Mouse (Mus musculus) heart, adult 10 weeks (tissue): Measurements from ENCODE around the gene Kmt5c. TPM values are rescaled to one million over a fixed set of nuclear protein-coding genes. Genes with fewer than 3 reads are reported as not detected.

Source experiments
- polyA plus RNA-seq: library from polyadenylated mRNA; stranded (reverse); fragments of 350-450 nt; fragmentation: Illumina TruSeq; extraction: RNeasy Lipid Tissue Mini Kit (QIAGEN cat#74804); gene quantifications from one replicate; pipeline ENCODE4 v1.2.3, GENCODE M21; 2014; ENCODE audit warnings: low read depth, low replicate concordance

Gene Kmt5c
- 22.8 TPM for polyA plus RNA-seq

DNA sequence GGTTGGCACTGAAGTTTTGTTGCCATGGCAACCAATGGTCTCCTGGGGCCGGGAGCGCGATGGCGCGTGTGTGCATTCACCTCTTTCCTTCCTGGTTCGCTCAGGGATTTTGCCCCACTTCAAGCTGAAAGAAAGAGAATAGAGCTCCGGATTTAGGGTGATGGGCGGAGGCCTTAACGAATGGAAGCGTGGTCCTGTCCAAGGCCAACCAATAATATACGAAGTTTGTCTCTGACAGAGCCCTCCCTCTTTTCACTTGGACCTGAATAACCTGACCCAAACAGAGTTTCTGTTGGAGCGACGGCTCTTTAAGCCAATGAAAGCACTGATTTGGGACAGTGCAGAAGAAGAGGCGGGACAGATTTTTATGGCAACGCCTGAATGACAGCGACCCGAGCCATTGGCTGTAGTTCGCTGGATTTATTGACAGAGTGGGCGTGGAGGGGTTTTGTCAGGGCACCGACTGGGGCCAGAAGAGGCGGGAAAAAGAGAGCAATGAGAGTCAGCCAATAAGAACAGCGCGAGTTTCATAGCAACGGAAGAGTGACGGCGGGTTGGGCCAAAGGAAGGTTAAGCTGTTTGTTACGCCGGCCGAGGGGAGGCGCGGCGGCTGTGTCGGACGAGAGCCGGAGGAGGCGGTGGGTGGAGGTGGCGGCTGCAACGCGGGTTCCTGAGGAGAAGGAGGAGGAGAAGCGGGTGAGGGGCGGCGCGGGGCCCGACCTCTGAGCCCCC, at the start of gene Kmt5c:
Kmt5c (plus strand) TSS at position 572 of the 732 bp plus-strand sequence.

DNA sequence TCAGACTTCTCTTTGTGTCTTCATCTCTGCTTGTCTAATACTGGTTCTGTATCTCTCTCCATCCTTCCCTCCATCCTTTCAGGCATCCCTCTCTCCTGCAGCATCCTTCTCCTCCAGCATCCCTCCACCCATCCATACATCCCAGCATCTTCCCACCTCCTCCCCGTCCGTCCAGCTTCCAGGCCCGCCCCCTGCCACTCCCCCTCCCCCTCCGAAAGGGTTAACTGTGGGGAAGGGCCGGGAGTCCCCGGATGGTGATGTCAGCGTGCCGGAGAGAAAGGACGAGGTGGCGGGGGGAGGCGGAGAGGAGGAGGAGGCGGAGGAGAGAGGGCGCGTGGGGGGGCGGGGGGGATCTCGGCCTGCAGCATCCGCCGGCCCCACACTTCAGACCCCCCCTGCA, 49.5 kb upstream of the Kmt5c start, which contains the start of gene Brsk1:
Brsk1 (plus strand) TSS at position 218 of the 400 bp plus-strand sequence.

DNA sequence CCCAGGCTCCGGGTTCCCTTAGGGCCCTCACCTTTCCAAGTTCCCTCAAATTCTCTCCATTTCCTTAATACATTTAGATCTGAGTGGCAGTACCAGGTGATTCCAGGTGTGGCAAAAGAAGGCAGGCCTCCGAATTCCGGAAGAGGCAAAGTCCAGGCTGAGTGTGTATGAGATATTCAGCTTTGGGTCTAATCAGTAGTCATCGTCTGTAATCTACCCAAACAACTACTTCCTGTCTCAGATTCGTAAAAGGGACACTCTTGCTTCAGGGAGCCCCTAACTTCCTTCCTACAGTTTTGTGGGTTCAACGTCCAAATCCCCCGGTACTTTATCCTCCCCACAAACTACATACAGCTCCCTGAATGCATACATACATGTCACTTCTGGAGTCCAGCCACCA, 14.7 kb upstream of the Kmt5c start, which contains the start of gene Tmem150b:
Tmem150b (minus strand) TSS at position 81 of the 400 bp plus-strand sequence.

DNA sequence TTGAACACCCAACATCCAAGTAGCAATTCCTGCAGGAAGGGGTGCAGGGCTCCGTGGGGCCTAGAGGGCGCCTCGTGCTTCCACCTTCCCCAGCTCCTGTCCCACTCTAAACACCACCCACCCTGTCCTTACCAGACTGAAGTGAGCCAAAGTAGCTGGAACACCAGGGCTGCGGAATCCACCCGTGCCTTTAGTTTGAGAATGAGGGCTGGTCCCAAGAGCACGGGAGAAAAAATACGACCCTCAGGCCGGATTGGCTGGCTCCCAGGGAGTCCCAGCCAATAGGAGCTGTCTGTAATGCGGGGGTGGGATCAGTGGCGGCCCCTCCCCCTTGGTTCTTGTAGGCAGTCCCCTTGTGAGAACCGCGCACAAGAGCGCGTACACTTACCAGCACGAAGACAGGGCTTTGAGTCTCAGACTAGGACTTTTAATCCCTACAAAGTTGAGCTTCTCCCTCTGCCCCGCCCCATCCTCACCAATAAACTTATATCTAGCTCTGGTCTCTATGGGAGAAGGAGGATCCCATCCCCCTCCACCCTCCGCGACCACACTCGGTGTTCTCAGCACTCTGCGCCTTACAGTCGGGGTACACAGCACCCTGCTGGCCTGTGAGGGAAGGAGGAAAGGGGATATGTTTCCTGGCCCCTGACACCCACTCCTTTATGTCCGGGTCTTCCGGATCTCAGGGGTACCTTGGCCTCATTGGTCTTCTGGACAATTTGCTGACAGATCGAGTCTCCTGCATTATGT, 13.1 kb downstream of the Kmt5c start, which contains the start of gene Cox6b2:
Cox6b2 (minus strand) TSS at position 274 of the 750 bp plus-strand sequence.

DNA sequence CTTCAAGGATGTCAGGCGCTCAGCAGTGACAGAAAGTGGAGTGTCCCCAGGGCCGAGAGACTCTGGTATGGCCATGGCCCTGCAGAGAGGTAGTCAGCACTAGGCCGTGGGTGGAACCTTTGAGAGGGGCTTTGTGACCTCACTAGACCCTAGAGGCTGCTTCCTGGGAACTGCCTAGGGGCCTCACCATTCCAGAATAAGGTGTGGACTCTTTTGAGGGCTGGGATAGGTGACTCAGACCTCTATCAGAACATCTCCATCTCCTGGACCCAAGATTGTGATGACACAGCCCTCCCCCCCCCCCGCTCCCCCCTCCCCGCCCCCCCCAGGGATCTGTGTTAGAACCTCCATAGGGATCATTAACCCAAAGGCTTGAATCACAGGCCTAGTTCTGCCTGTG, 31.3 kb downstream of the Kmt5c start, which contains the start of gene Fam71e2:
Fam71e2 (minus strand) TSS at position 101 of the 400 bp plus-strand sequence.

DNA sequence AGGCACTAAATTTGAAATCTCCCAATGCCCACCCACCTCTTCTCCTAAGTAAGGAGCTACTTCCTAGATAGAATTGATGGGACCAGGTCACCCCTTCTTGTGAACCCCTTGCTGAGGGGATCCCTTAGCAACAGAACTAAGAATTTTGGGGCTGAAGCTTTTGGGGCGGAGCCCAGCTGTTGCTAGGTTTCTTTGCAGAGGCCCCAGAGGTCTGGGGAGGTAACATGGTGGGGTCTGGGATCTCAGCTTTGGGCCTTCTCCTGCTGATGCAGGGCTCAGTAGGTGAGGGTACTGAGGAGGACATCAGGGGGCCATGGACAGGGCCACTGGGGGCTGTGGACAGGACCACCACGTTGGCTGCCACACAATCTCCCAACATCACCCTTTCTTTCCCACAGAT, 42.8 kb downstream of the Kmt5c start, which contains the start of the genes Il11 and Tmem190:
Il11 (minus strand) TSS at position 101 of the 400 bp plus-strand sequence.
Tmem190 (plus strand) TSS at position 179 of the 400 bp plus-strand sequence.

DNA sequence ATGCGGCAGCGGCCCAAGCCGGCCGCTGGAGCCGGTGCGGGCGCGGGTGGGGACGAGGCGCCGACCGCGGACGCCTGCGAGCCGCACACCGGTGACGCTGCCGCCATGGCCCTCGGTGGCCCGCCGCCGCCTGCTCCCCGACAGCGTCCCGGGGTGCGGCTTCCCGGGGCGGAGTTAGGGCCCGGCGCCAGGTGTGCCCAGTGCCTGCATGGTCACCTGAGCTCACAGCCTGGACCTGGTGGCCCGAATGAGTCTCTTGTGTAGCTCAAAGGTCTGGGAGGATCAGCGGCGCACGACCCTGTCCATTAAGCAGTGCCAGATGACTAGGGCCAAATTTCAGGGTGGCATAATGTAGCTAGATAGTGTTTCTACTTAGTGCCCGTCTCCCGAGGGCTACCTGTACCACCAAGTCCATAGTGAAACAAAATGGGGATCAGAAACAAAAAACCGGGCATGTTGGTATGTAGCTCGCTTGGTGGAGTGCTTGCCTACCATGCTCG, 49.6 kb downstream of the Kmt5c start, which contains the start of gene Tmem238:
Tmem238 (minus strand) TSS at position 221 of the 500 bp plus-strand sequence.

DNA sequence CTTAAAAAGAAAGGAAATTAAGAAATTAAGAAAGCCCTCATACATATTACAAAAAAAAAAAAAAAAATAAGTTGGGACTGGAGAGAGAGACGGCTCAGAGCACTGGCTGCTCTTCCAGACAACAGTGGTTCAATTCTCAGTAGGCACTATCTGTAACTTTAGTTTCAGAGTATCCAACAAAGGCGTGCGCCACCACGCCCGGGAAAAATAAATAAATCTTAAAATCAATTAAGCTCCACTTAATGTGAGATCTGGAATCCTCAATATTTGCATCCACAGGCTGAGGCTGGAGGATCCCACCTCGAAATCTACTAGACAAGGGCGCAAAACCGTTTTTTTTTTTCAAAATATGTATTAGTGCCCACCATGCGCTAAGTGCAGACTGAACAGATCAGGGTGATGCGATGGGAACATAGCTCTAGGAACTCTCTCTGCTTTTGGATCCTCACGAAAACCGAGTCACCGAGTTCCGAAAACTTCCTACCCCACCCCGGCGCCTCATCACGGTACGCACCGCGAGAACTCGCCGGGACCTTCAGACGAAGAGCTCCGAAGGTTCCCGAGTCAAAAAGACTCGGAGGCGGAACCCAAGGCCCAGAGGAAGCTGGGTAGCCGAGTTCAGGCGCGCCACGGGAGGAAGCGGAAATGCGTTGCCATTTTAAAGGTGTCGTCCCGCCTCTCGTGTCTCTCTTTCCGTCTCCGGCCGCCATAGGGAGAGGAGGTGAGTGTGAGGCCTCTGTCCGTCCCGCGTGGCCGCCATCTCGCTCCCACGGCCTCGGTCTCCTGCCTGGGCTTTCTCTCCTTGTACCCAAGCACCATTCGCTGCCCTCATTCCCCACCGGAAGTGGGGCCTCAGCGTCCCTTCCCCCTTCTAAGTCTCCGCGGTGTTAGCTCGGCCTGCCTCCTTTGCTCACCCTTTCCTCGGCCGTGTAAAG, 52.6 kb downstream of the Kmt5c start, which contains the start of gene Rpl28:
Rpl28 (plus strand) TSS at position 597 of the 935 bp plus-strand sequence.

Other genes starting within 250 kb of the Kmt5c start
- 103 TPM for gene Ppp1r12c, start 238.4 kb upstream of the Kmt5c start, polyA plus RNA-seq
- gene Tnnt1, start 223.7 kb upstream of the Kmt5c start, polyA plus RNA-seq: 33.8 TPM
- 10,656 TPM for gene Tnni3, start 215.9 kb upstream of the Kmt5c start, polyA plus RNA-seq
- 7.5 TPM for gene Dnaaf3, start 207.7 kb upstream of the Kmt5c start, polyA plus RNA-seq
- gene Syt5, start 192.6 kb upstream of the Kmt5c start, polyA plus RNA-seq: 0.97 TPM
- not detected for gene Ptprh, start 136.1 kb upstream of the Kmt5c start, polyA plus RNA-seq
- gene Tmem86b, start 108.7 kb upstream of the Kmt5c start, polyA plus RNA-seq: 7.5 TPM
- 64.9 TPM for gene Ppp6r1, start 81.1 kb upstream of the Kmt5c start, polyA plus RNA-seq
- 37.1 TPM for gene Hspbp1, start 55.0 kb upstream of the Kmt5c start, polyA plus RNA-seq
- 2.1 TPM for gene Brsk1, start 49.5 kb upstream of the Kmt5c start, polyA plus RNA-seq
- gene Tmem150b, start 14.9 kb upstream of the Kmt5c start, polyA plus RNA-seq: not detected
- gene Cox6b2, start 13.0 kb downstream of the Kmt5c start, polyA plus RNA-seq: 10.7 TPM
- not detected for gene Fam71e2, start 31.2 kb downstream of the Kmt5c start, polyA plus RNA-seq
- not detected for gene Il11, start 42.7 kb downstream of the Kmt5c start, polyA plus RNA-seq
- gene Tmem190, start 42.8 kb downstream of the Kmt5c start, polyA plus RNA-seq: not detected
- 6.3 TPM for gene Tmem238, start 49.5 kb downstream of the Kmt5c start, polyA plus RNA-seq
- gene Rpl28, start 52.8 kb downstream of the Kmt5c start, polyA plus RNA-seq: 392 TPM
- gene Ube2s, start 72.5 kb downstream of the Kmt5c start, polyA plus RNA-seq: 101 TPM
- gene Shisa7, start 104.6 kb downstream of the Kmt5c start, polyA plus RNA-seq: not detected
- 13.4 TPM for gene Isoc2b, start 130.1 kb downstream of the Kmt5c start, polyA plus RNA-seq
- gene Isoc2a, start 137.0 kb downstream of the Kmt5c start, polyA plus RNA-seq: 45.8 TPM
- not detected for gene Gm36210, start 166.4 kb downstream of the Kmt5c start, polyA plus RNA-seq
- gene Zfp628, start 175.1 kb downstream of the Kmt5c start, polyA plus RNA-seq: 4.9 TPM
- gene Nat14, start 181.9 kb downstream of the Kmt5c start, polyA plus RNA-seq: 4.8 TPM
- 4.7 TPM for gene Ssc5d, start 185.7 kb downstream of the Kmt5c start, polyA plus RNA-seq
- gene Sbk2, start 224.3 kb downstream of the Kmt5c start, polyA plus RNA-seq: 56.6 TPM
- gene Sbk3, start 231.1 kb downstream of the Kmt5c start, polyA plus RNA-seq: 60.8 TPM